Mouse (Mus musculus) CD4-positive naive resting alpha-beta T cell, adult 76 days (primary cell): ENCODE data around the gene Kctd15. TPM values are rescaled to one million over a fixed set of nuclear protein-coding genes. Genes with fewer than 3 reads are reported as not detected.

Source experiments
- total RNA-seq: library from RNA; stranded (reverse); gene quantifications from one replicate; pipeline ENCODE4 v1.2.4, GENCODE M21; 2023

The Kctd15 gene
- not detected for total RNA-seq

GRCm38 (mm10) chr7:34656632-34657031 is at the start of gene Kctd15:
TSS of gene Kctd15 (minus strand) at chr7:34656732.

Other genes starting within 250 kb of the Kctd15 start
- 0.50 TPM for gene Chst8, start 156.0 kb upstream of the Kctd15 start, total RNA-seq